Mouse (Mus musculus) kidney, adult 2 months (tissue): ENCODE results near the gene Eln.

Source experiments
- CTCF ChIP-seq: fragments of 200-500 bp; conservative IDR thresholded peaks from 2 replicates; pipeline ENCODE4 v1.5.1; 2011; ENCODE audit warnings: low read depth, mild to moderate bottlenecking, control low read depth, low read length, moderate library complexity, mixed read lengths; ENCODE audit not compliant: insufficient read depth, insufficient read length
- POLR2A ChIP-seq: fragments of 200-500 bp; IDR thresholded peaks from one replicate; pipeline ENCODE4 v1.6.1; 2011; ENCODE audit warnings: low read depth, low read length, control low read depth

GRCm38 (mm10) chr5:134746890-134747511 is at the start of gene Eln:
- TF ChIP-seq CTCF (no peak), POLR2A (no peak)
